Mouse (Mus musculus) heart, postnatal 0 days (tissue): ENCODE data around the gene Cblc.

ENCODE experiments used
- CTCF ChIP-seq: IDR thresholded peaks from 2 replicates; pipeline ENCODE4 v1.5.1; 2016; ENCODE audit warnings: antibody characterized with exemption, control low read depth, low read depth
- EP300 ChIP-seq: IDR thresholded peaks from 2 replicates; pipeline ENCODE4 v1.6.1; 2016; ENCODE audit warnings: antibody characterized with exemption, low read depth

DNA sequence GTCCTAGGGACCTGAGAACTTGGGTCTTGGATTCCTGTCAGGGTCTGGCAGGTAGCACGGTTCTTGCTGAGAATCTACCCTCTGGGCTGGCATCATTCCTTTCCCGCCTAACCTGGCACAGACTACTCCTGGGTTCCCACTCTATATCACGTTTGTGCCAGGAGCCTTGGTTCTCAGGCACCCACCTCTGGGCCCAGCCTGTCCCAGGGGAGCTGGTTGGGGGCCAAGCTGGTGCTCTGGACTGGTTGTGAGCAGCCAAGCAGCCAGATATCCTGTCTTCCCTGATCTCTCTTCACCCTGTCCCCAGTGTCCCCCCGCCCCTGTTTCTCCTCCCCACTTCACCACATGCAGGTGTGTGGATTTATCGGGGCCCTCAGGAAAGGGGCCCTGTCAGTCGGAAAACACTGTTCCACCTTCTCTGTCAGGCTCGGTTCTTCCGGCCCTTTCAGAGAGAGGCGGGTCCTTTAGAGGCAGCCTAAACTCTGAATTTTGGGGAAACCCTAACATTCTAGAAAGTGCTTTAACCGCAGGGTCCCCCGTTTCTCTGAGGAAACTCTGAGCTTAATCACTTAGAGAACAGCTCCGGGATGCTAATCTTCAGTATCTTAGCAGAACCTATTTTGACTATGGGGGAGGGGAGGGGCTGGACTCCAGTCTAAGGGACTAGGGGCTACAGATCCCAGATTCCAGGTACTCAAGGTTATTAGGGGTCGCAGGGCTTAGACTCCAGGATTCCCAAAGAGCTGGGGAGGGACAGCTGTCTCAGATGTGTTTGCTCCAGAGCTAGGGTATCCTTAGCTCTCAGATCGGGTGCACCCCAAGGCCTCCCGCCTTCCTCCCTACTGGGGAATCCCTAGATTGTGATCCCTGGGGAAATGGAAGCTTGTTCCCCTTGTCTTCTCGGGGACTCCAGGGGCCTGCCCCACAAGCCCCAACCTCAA, 26.9 kb downstream of the Cblc start:
- no peak for TF ChIP-seq CTCF
- no peak for TF ChIP-seq EP300
